Mouse (Mus musculus) lung, postnatal 0 days (tissue): ENCODE measurements around the gene Cass4.

Experiments
- CTCF ChIP-seq: IDR thresholded peaks from 2 replicates; pipeline ENCODE4 v1.5.1; 2016; ENCODE audit warnings: antibody characterized with exemption, mild to moderate bottlenecking
- EP300 ChIP-seq: IDR thresholded peaks from 2 replicates; pipeline ENCODE4 v1.6.1; 2016; ENCODE audit warnings: antibody characterized with exemption, mild to moderate bottlenecking, control low read depth

DNA sequence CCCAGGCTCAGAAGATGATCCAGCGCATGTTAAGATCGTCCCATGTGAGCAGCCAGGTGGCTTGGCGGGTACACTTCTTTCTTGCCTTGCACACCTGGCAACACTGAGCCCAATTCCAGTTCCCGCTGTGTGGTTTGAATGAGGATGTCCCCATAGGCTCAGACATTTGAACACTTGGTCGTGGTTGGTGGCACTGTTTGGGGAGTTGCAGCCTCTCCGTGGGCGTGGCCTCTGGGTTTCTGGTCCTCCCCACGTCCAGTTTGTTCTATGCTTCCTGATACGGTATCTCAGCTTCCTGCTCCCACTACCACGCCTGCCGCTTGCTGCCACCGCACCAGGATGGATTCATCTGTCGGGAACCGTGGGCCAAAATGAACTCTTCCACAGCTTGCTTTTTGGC is 43.8 kb upstream of the Cass4 start:
- TF ChIP-seq CTCF, result no peak
- TF ChIP-seq EP300, result no peak
